Mouse (Mus musculus) cortical plate, adult 2 months (tissue): ENCODE measurements around the gene Hoxa13. TPM values are rescaled to one million over a fixed set of nuclear protein-coding genes. Genes with fewer than 3 reads are reported as not detected.

Experiments used
- H3K27ac ChIP-seq: fragments of 200-500 bp; 2 replicates; pipeline ENCODE4 v1.5.1; 2012; ENCODE audit warnings: low read length, control low read depth, inconsistent platforms; ENCODE audit not compliant: insufficient read depth
- H3K4me1 ChIP-seq: fragments of 200-500 bp; 2 replicates; pipeline ENCODE4 v1.6.1; 2011; ENCODE audit warnings: low read length; ENCODE audit not compliant: control insufficient read depth, insufficient read depth
- H3K4me3 ChIP-seq: fragments of 200-500 bp; 2 replicates; pipeline ENCODE4 v1.5.1; 2011; ENCODE audit warnings: mild to moderate bottlenecking, low read length, control low read depth; ENCODE audit not compliant: insufficient read depth
- CTCF ChIP-seq: fragments of 200-500 bp; IDR thresholded peaks from 2 replicates; pipeline ENCODE4 v1.5.1; 2011; ENCODE audit warnings: mild to moderate bottlenecking, control low read depth, low read length; ENCODE audit not compliant: insufficient read depth; ENCODE audit errors: extremely low read depth
- POLR2A ChIP-seq: fragments of 200-500 bp; IDR thresholded peaks from 2 replicates; pipeline ENCODE4 v1.6.1; 2011; ENCODE audit warnings: mild to moderate bottlenecking, low read length, control low read depth; ENCODE audit not compliant: insufficient read depth; ENCODE audit errors: extremely low read depth
- polyA plus RNA-seq: library from polyadenylated mRNA; depleted of rRNA; stranded (reverse); fragments of >200 nt; gene quantifications from 2 replicates; pipeline ENCODE4 v1.2.3, GENCODE M21; 2012

The Hoxa13 gene
- polyA plus RNA-seq, 1 experiment = not detected

- H3K4me3 ChIP-seq = no peak overlapping the region
- H3K4me1 ChIP-seq = no peaks in the 10 kb centered on the region
- TF ChIP-seq CTCF = no peak
- no peak for TF ChIP-seq POLR2A
- no peak overlapping the region for H3K27ac ChIP-seq
These were observed 17.0 kb downstream of the Hoxa13 start for GRCm38 (mm10) chr6:52243681-52244121.

GRCm38 (mm10) chr6:52242801-52243332 is 17.8 kb downstream of the Hoxa13 start:
- TF ChIP-seq POLR2A (no peak), CTCF (no peak)
- no peaks in the 10 kb centered on the region for H3K4me1 ChIP-seq
- H3K27ac ChIP-seq = no peak overlapping the region
- no peak overlapping the region for H3K4me3 ChIP-seq

- H3K27ac ChIP-seq = no peak overlapping the region
- no peaks in the 10 kb centered on the region for H3K4me1 ChIP-seq
- no peak overlapping the region for H3K4me3 ChIP-seq
- TF ChIP-seq CTCF = no peak
These were observed 19.6 kb downstream of the Hoxa13 start for GRCm38 (mm10) chr6:52241001-52241621.

GRCm38 (mm10) chr6:52240389-52241000 is 20.2 kb downstream of the Hoxa13 start, which contains the start of gene Hoxa10:
TSS of gene Hoxa10 (minus strand) at chr6:52240854.
- no peak within 1 kb of the TSS for H3K27ac ChIP-seq
- TF ChIP-seq POLR2A = no peak
- TF ChIP-seq CTCF = peak; percentile 22; the same call in 1 of the 2 replicates
- H3K4me3 ChIP-seq = no peak within 1 kb of the TSS
- H3K4me1 ChIP-seq = no peaks in the 10 kb centered on the region

GRCm38 (mm10) chr6:52239625-52240388 is 20.9 kb downstream of the Hoxa13 start:
- H3K27ac ChIP-seq = no peak overlapping the region
- no peaks in the 10 kb centered on the region for H3K4me1 ChIP-seq
- TF ChIP-seq POLR2A (no peak), CTCF (no peak)
- no peak overlapping the region for H3K4me3 ChIP-seq

- no peaks in the 10 kb centered on the region for H3K4me1 ChIP-seq
- TF ChIP-seq POLR2A (no peak), CTCF (no peak)
- no peak overlapping the region for H3K27ac ChIP-seq
- H3K4me3 ChIP-seq = no peak overlapping the region
These were observed 21.7 kb downstream of the Hoxa13 start for GRCm38 (mm10) chr6:52238976-52239375.

GRCm38 (mm10) chr6:52238155-52238545 is 22.5 kb downstream of the Hoxa13 start:
- TF ChIP-seq POLR2A (no peak), CTCF (no peak)
- no peak overlapping the region for H3K27ac ChIP-seq
- H3K4me1 ChIP-seq = no peaks in the 10 kb centered on the region
- no peak overlapping the region for H3K4me3 ChIP-seq

GRCm38 (mm10) chr6:52237346-52238154 is 23.1 kb downstream of the Hoxa13 start:
- no peak overlapping the region for H3K27ac ChIP-seq

GRCm38 (mm10) chr6:52236806-52237205 is 23.9 kb downstream of the Hoxa13 start:
- no peaks in the 10 kb centered on the region for H3K4me1 ChIP-seq
- TF ChIP-seq CTCF (no peak), POLR2A (no peak)
- no peak overlapping the region for H3K27ac ChIP-seq
- no peak overlapping the region for H3K4me3 ChIP-seq

More at GRCm38 (mm10) chr6:52237346-52238154, 23.1 kb downstream of the Hoxa13 start:
- Histone ChIP-seq H3K4me1 (no peaks in the 10 kb centered on the region), H3K4me3 (no peak overlapping the region)
- TF ChIP-seq CTCF (no peak), POLR2A (no peak)
